Mouse (Mus musculus): ENCODE results near the gene Pnliprp2.

Gene Pnliprp2

GRCm38 (mm10) chr19:58783938-58784337, 24.4 kb downstream of the Pnliprp2 start:
- CTCF ChIA-PET: no interaction called here
- POLR2A ChIA-PET: no interaction called here

GRCm38 (mm10) chr19:58789194-58789593, 29.7 kb downstream of the Pnliprp2 start:
- POLR2A ChIA-PET: interaction anchor here in 1 of 4 experiments (0.6 kb wide), 1 partner anchor 366 kb away, joined by 3 read pairs; no protein-coding TSS in a partner anchor
- CTCF ChIA-PET: no interaction called here

GRCm38 (mm10) chr19:58794284-58794683, 34.8 kb downstream of the Pnliprp2 start, which contains the start of gene 1700019N19Rik:
Gene 1700019N19Rik (minus strand): TSS chr19:58794461.
- CTCF ChIA-PET: interaction anchor here in 1 of 4 experiments (0.9 to 1.0 kb wide), 2 partner anchors 12 to 13 kb away, joined by 3 to 4 read pairs; no protein-coding TSS in a partner anchor
- POLR2A ChIA-PET: interaction anchor here in 3 of 4 experiments (0.6 to 1.0 kb wide), 3 partner anchors 16 to 107 kb away, joined by 3 to 6 read pairs (median 3); no protein-coding TSS in a partner anchor

- ChIA-PET CTCF (interaction anchor here in 1 of 4 experiments (0.9 to 1.0 kb wide), 2 partner anchors 11 to 12 kb away, joined by 3 to 4 read pairs; no protein-coding TSS in a partner anchor), POLR2A (interaction anchor here in 1 of 4 experiments (0.6 kb wide), 1 partner anchor 305 kb away, joined by 4 read pairs; no protein-coding TSS in a partner anchor)
Measured at GRCm38 (mm10) chr19:58795114-58795669, 35.7 kb downstream of the Pnliprp2 start.

GRCm38 (mm10) chr19:58805191-58805779, 45.8 kb downstream of the Pnliprp2 start:
- POLR2A ChIA-PET: no interaction called here
- CTCF ChIA-PET: interaction anchor here (1.1 to 6.2 kb wide), 11 partner anchors 11 to 393 kb away, joined by 3 to 57 read pairs (median 5); partner anchors contain the start of genes Eno4 (in 1 of the 4) and Hspa12a (in 1 of the 4)

GRCm38 (mm10) chr19:58806364-58806763, 46.8 kb downstream of the Pnliprp2 start:
- CTCF ChIA-PET: interaction anchor here (0.5 to 6.2 kb wide), 19 partner anchors 12 to 509 kb away, joined by 3 to 57 read pairs (median 4); partner anchors contain the start of genes Eno4 (in 1 of the 4) and Hspa12a (in 1 of the 4)
- POLR2A ChIA-PET: no interaction called here

GRCm38 (mm10) chr19:58808864-58809263, 49.3 kb downstream of the Pnliprp2 start:
- ChIA-PET POLR2A (interaction anchor here in 2 of 4 experiments (2.0 to 2.3 kb wide), 2 partner anchors 10 to 52 kb away, joined by 6 to 8 read pairs; no protein-coding TSS in a partner anchor), CTCF (interaction anchor here (0.6 to 6.2 kb wide), 10 partner anchors 10 to 387 kb away, joined by 3 to 57 read pairs (median 8); no protein-coding TSS in a partner anchor)

GRCm38 (mm10) chr19:58810536-58810935, 51.0 kb downstream of the Pnliprp2 start:
- ChIA-PET CTCF (interaction anchor here (0.7 to 6.2 kb wide), 4 partner anchors 48 to 94 kb away, joined by 3 to 51 read pairs (median 8); no protein-coding TSS in a partner anchor), POLR2A (interaction anchor here in 1 of 4 experiments (0.5 to 2.3 kb wide), 2 partner anchors 30 to 50 kb away, joined by 3 to 6 read pairs; no protein-coding TSS in a partner anchor)

GRCm38 (mm10) chr19:58815179-58815922, 55.8 kb downstream of the Pnliprp2 start:
- POLR2A ChIA-PET: no interaction called here

GRCm38 (mm10) chr19:58816453-58817041, 57.0 kb downstream of the Pnliprp2 start:
- CTCF ChIA-PET: interaction anchor here in 1 of 4 experiments (3.8 kb wide), 1 partner anchor 8 kb away, joined by 12 read pairs; no protein-coding TSS in a partner anchor
- POLR2A ChIA-PET: interaction anchor here in 1 of 4 experiments (0.9 kb wide), 1 partner anchor 17 kb away, joined by 3 read pairs; no protein-coding TSS in a partner anchor

More at GRCm38 (mm10) chr19:58815179-58815922, 55.8 kb downstream of the Pnliprp2 start:
- CTCF ChIA-PET: no interaction called here

GRCm38 (mm10) chr19:58817398-58817797, 57.9 kb downstream of the Pnliprp2 start:
- ChIA-PET POLR2A (interaction anchor here in 2 of 4 experiments (0.5 to 3.5 kb wide), 3 partner anchors 8 to 25 kb away, joined by 3 to 8 read pairs (median 3); no protein-coding TSS in a partner anchor), CTCF (interaction anchor here in 1 of 4 experiments (3.8 kb wide), 1 partner anchor 9 kb away, joined by 12 read pairs; no protein-coding TSS in a partner anchor)

GRCm38 (mm10) chr19:58818571-58819415, 59.3 kb downstream of the Pnliprp2 start:
- CTCF ChIA-PET: interaction anchor here in 1 of 4 experiments (3.8 kb wide), 1 partner anchor 10 kb away, joined by 12 read pairs; no protein-coding TSS in a partner anchor
- POLR2A ChIA-PET: interaction anchor here in 2 of 4 experiments (0.5 to 3.5 kb wide), 2 partner anchors 9 to 377 kb away, joined by 5 to 8 read pairs; no protein-coding TSS in a partner anchor

GRCm38 (mm10) chr19:58822454-58823200, 63.1 kb downstream of the Pnliprp2 start:
- ChIA-PET POLR2A (no interaction called here), CTCF (no interaction called here)

- ChIA-PET POLR2A (no interaction called here), CTCF (no interaction called here)
Measured at GRCm38 (mm10) chr19:58823301-58823700, 63.8 kb downstream of the Pnliprp2 start.

GRCm38 (mm10) chr19:58824316-58824715, 64.8 kb downstream of the Pnliprp2 start:
- POLR2A ChIA-PET: interaction anchor here in 2 of 4 experiments (0.6 to 0.8 kb wide), 2 partner anchors 31 to 638 kb away, joined by 5 read pairs; no protein-coding TSS in a partner anchor
- CTCF ChIA-PET: no interaction called here

Measured in embryonic stem cell, embryonic (primary cell).